Mouse (Mus musculus) forebrain, embryonic 10.5 days (tissue): ENCODE measurements around the gene Cfap161. TPM values are rescaled to one million over a fixed set of nuclear protein-coding genes. Genes with fewer than 3 reads are reported as not detected.

ENCODE experiments used
- DNase-seq: peaks from one replicate; pipeline ENCODE4 v3.0.0-alpha.2; 2017; ENCODE audit warnings: low spot score; ENCODE audit errors: extremely low spot score
- H3K27ac ChIP-seq: fragments of 300-500 bp; sonication (generic); 2 replicates; pipeline ENCODE4 v1.5.1; 2016; ENCODE audit warnings: mild to moderate bottlenecking
- H3K27me3 ChIP-seq: fragments of 300-500 bp; sonication (generic); 2 replicates; pipeline ENCODE4 v1.6.1; 2016; ENCODE audit warnings: mild to moderate bottlenecking; ENCODE audit not compliant: poor library complexity, severe bottlenecking
- H3K36me3 ChIP-seq: fragments of 300-500 bp; sonication (generic); replicated peaks from 2 replicates; pipeline ENCODE4 v1.6.1; 2016; ENCODE audit warnings: mild to moderate bottlenecking, moderate library complexity
- H3K4me1 ChIP-seq: fragments of 300-500 bp; sonication (generic); 2 replicates; pipeline ENCODE4 v1.6.1; 2016
- H3K4me3 ChIP-seq: fragments of 300-500 bp; sonication (generic); 2 replicates; pipeline ENCODE4 v1.5.1; 2016; ENCODE audit warnings: mild to moderate bottlenecking, moderate library complexity
- H3K9me3 ChIP-seq: fragments of 300-500 bp; sonication (generic); 2 replicates; pipeline ENCODE4 v1.6.1; 2016; ENCODE audit warnings: mild to moderate bottlenecking, moderate library complexity
- WGBS: fragments of 180-500 bp; shearing (Covaris S2); methylation state at CpG from one replicate; pipeline ENCODE4 v1.1.7; 2016; 5-methylcytosine and 5-hydroxymethylcytosine counted together
- polyA plus RNA-seq: library from polyadenylated mRNA; unstranded; fragments of >200 nt; fragmentation: Nextera tagmentation; extraction: Ambion mirVana; gene quantifications from 2 replicates; pipeline ENCODE4 v1.2.1, GENCODE M21; 2016

The Cfap161 gene
- polyA plus RNA-seq, 1 experiment from 2014 or later = not detected

DNA sequence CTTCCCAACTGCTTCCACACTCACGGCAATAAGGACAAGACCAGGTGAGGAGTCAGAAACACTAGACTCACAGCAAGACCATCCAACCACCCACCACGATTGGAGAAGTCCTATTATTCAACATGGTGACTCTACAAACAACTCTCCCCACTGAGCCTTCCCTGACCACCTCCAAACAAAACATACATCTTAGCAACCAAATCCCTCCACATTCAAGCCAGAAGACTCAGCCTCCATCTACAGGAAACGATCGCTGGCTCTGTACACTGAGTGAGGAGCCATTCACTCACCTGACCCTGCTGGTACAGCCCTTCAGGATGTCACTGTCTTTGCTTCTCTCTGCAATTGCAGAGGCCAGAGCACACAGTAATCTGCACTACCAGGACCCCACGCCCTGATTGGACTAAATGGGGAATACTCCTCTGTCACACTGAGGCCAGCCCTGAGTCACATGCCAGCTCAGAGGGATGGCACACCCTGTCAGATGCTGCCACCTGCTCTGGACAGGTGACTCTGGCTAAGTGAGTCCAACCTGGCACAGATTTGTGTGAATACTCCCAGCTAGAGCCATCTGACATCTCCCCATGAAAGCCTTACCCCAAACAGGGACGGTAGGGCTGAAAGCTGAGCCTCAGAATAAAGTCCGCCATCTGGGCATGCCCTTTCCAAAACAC is 59.4 kb downstream of the Cfap161 start:
- H3K36me3 ChIP-seq = no peaks in the 10 kb centered on the region
- H3K4me3 ChIP-seq = no peak overlapping the region
- H3K4me1 ChIP-seq = peaks cover 13% of the 10 kb centered on the region
- no peak overlapping the region for H3K27ac ChIP-seq
- 86% methylated on average over 7 of the region's 7 CpGs for WGBS
- no peaks in the 10 kb centered on the region for H3K27me3 ChIP-seq
- H3K9me3 ChIP-seq = no peaks in the 10 kb centered on the region
- DNase-seq = no peak

DNA sequence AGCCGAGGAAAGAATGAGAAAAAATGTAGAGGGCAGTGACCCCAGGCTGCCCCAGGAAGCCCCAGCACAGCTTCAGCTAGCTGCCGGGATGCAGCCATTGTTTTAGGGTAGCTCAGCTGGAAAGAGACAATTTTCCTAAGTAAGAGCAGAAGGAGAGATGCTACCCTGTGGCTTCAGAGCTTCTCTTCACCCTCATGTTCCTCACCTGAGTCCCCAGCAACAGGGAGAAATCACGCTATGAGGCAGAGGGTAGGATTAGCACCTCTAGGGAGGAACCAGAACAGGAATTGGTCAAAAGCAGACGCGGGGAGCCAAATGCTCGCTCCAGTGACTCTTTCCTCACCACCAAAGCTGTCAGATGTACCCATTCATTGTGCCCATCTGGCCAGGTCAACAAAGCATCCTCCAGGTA is 60.0 kb downstream of the Cfap161 start:
- WGBS = 66% methylated on average over 6 of the region's 6 CpGs
- H3K9me3 ChIP-seq = no peaks in the 10 kb centered on the region
- H3K4me1 ChIP-seq = peaks cover 8% of the 10 kb centered on the region
- H3K4me3 ChIP-seq = no peak overlapping the region
- no peaks in the 10 kb centered on the region for H3K27me3 ChIP-seq
- H3K27ac ChIP-seq = no peak overlapping the region
- no peaks in the 10 kb centered on the region for H3K36me3 ChIP-seq
- no peak for DNase-seq

DNA sequence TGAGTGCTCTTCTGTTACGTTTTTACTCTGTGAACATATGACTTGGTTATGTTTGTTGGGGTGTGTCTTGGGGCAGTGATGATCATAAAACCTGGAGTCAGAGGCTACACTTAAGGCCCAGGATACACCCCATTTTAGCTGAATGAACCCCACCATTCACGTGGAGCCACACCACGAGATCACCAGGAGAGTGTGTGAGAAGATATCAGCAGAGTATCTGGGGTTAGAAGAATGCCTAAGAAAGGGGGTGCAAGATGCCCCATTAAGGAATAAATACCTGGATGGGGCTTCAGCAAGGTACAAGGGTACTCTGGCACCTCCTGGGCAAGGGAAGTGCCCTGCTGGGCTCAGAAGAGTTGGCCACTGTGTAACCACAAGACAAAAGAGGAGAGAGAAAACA is 60.4 kb downstream of the Cfap161 start:
- H3K4me1 ChIP-seq = peaks cover 6% of the 10 kb centered on the region
- no peaks in the 10 kb centered on the region for H3K9me3 ChIP-seq
- H3K27me3 ChIP-seq = no peaks in the 10 kb centered on the region
- H3K4me3 ChIP-seq = no peak overlapping the region
- no peak overlapping the region for H3K27ac ChIP-seq
- DNase-seq = no peak
- whole genome bisulfite sequencing = 92% methylated on average over 3 of the region's 3 CpGs
- H3K36me3 ChIP-seq = no peaks in the 10 kb centered on the region

DNA sequence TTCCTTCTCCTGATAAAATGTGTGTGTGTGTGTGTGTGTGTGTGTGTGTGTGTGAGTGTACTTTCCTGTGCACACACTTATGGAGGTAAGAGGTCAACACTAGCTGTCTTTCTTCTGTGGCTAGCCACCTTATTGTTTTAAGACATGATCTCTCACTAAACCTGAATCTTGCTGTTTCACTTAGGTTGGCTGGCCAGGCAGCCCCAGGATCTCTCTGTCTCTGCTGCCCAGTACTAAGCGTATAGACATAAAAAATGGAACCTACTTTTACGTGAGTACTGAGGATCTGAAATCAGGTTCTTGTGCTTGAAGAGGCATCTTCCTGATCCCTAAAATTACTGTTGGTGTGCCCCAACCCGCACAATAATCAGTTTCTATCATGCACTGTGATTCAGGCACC is 61.9 kb downstream of the Cfap161 start:
- no peak overlapping the region for H3K4me3 ChIP-seq
- no peak for DNase-seq

DNA sequence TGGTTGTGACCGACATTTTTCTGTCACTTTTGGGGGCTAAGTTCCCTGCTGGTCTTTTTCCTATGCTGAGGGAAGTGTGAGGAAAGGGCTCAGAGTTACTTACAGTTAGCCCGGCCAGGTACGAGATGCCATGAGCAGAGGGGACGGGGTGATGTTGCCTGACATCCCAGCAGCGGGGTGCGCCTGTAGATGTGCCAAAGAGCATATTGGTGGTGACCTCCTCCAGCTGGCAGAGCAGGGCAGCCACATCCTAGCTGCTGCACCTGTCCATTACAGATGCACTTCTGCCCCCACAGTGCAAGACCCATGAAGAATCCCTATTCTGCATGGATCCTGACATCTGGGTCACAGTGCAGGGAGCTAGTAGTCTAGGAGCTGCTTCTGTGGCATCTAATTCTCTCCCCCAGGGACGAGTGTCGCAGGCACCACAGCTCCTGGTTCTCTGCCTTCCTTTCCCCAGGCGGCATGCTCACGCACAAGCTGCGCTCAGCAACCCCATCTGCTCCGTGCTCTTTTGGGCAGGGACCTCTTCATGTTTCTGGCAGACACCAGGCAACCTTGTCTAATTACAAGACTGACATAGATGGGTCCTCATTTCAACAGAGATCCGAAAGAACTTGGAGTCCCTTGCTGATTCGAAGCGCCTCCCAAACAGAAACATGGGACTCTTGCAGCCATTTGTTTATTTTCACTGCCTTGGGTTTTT is 62.6 kb downstream of the Cfap161 start:
- Histone ChIP-seq H3K36me3 (no peaks in the 10 kb centered on the region), H3K27me3 (no peaks in the 10 kb centered on the region), H3K4me3 (no peak overlapping the region), H3K27ac (no peak overlapping the region), H3K9me3 (no peaks in the 10 kb centered on the region), H3K4me1 (peaks cover 6% of the 10 kb centered on the region; the same call in 1 of the 2 replicates)
- 91% methylated on average over 15 of the region's 15 CpGs for WGBS
- DNase-seq = no peak

More for the DNA sequence above, 61.9 kb downstream of the Cfap161 start:
- Histone ChIP-seq H3K4me1 (peaks cover 6% of the 10 kb centered on the region; the same call in 1 of the 2 replicates), H3K27me3 (no peaks in the 10 kb centered on the region), H3K9me3 (no peaks in the 10 kb centered on the region), H3K27ac (no peak overlapping the region), H3K36me3 (no peaks in the 10 kb centered on the region)
- WGBS = 91% methylated on average over 3 of the region's 3 CpGs

DNA sequence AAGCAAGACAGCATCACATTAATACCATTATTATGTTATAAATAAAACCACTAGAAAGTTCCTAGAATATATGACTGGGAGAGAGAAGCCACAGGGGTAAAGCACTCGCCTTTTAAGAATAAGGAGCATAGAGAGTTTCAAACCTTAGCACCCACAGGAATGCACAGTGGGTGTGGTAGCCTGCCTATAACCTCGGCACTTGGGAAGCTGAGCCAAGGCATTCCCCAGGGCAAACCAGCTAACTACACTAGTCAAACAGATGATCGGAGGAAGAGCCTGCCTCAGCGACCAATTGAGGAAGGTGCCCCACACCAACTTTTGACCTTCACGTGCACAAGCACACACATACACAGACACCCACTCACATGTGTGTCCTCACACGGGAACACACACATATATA is 63.4 kb downstream of the Cfap161 start:
- Histone ChIP-seq H3K9me3 (no peaks in the 10 kb centered on the region), H3K4me1 (peaks cover 6% of the 10 kb centered on the region; the same call in 1 of the 2 replicates), H3K27ac (no peak overlapping the region), H3K36me3 (no peaks in the 10 kb centered on the region), H3K27me3 (no peaks in the 10 kb centered on the region), H3K4me3 (no peak overlapping the region)
- 89% methylated on average over 6 of the region's 6 CpGs for WGBS
- DNase-seq = no peak

DNA sequence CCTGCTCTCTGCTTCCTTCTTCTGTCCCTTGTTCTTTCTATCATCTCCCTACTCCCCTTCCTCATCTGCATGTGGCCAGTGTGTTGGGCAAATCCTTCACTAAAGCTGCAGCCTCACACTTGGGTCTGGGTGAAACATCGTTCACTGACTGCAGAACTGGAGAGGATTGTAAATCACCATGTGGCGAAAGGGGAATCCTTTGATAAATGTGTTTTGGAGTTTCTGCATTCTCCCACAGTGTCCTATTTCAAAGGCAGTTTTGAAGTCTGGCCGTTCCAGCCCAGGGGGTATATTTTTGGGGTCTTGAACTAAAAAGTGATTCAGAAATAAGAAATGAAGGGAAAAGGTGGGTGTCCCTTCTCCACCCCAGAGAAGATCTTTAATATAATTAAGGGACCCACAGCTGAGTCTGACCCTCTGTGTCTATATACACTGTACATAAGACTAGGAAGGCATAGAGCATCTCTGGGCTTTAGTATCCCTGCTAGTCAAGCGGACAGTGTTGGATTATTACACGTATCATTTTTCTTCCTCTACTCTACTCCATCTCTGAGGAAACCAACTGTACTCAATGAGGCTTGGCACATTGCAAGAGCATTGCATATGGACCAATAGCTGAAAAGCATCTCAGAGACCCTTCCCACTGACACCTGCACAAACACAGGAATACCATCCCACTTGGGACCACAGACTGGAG is 67.6 kb downstream of the Cfap161 start:
- Histone ChIP-seq H3K27me3 (no peaks in the 10 kb centered on the region), H3K9me3 (no peaks in the 10 kb centered on the region), H3K36me3 (no peaks in the 10 kb centered on the region), H3K4me1 (no peaks in the 10 kb centered on the region), H3K4me3 (no peak overlapping the region), H3K27ac (no peak overlapping the region)
- no peak for DNase-seq
- 78% methylated on average over 5 of the region's 5 CpGs for WGBS

DNA sequence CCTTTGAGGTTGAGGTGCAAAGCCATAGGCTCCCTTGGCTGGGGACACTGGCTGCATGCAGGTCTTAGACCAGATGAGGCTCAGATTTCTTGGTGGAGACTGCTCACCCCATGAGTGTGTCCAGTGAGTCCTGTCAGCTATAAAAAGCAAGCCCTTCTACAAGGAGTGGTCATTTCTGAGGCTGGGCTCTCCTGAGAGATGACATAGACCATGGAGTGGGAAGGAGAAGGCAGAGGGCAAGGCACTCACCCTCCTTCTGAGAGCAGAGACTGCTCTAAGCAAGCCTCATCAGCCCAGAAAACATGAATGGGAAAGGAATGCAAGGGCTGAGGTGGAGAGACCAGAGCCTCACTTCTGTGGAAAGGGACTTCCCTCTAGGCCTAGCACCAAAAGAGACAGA is 68.9 kb downstream of the Cfap161 start:
- H3K27me3 ChIP-seq = no peaks in the 10 kb centered on the region
- no peaks in the 10 kb centered on the region for H3K4me1 ChIP-seq
- H3K9me3 ChIP-seq = no peaks in the 10 kb centered on the region
- no peak overlapping the region for H3K27ac ChIP-seq
- H3K36me3 ChIP-seq = no peaks in the 10 kb centered on the region
- no peak overlapping the region for H3K4me3 ChIP-seq
- DNase-seq = no peak

DNA sequence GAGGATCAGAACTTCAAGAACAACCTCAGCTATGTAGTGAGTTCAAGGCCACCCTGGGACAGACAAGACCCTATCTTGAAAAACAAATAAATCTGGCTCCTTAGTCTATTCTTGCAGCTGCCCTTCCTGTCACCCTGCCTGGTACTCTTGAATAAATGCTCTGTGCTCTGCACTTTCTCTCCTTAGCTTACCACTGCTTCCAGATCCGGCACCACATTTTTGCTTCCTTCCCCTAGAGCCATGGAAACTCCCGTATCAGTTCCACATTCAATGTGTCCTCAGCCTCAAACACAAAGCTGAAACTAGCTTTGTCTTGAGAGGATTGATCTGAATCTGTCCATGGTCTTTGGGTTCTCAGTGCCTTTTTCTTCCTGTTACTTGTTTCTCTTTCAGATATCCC is 70.1 kb downstream of the Cfap161 start:
- H3K27me3 ChIP-seq = no peaks in the 10 kb centered on the region
- H3K36me3 ChIP-seq = no peaks in the 10 kb centered on the region
- no peak overlapping the region for H3K27ac ChIP-seq
- no peaks in the 10 kb centered on the region for H3K4me1 ChIP-seq
- no peaks in the 10 kb centered on the region for H3K9me3 ChIP-seq
- DNase-seq = no peak
- no peak overlapping the region for H3K4me3 ChIP-seq
- 83% methylated on average over 2 of the region's 2 CpGs for WGBS

Other genes with a start within 250 kb of the Cfap161 start
- gene Tmc3, start 210.0 kb downstream of the Cfap161 start, polyA plus RNA-seq = 0.14 and 0.22 TPM in 2 replicates
- gene Stard5, start 162.9 kb downstream of the Cfap161 start, polyA plus RNA-seq = 12.6 and 14.2 TPM in 2 replicates
- 0.76 and 0.95 TPM in 2 replicates for gene Il16, start 49.2 kb downstream of the Cfap161 start, polyA plus RNA-seq
- 7.6 and 8.4 TPM in 2 replicates for gene Tlnrd1, start 89.4 kb upstream of the Cfap161 start, polyA plus RNA-seq
- 102 and 106 TPM in 2 replicates for gene Mesd, start 89.6 kb upstream of the Cfap161 start, polyA plus RNA-seq